10 mouse cellular contexts compared by ENCODE assay signal in the genomic region with DNA sequence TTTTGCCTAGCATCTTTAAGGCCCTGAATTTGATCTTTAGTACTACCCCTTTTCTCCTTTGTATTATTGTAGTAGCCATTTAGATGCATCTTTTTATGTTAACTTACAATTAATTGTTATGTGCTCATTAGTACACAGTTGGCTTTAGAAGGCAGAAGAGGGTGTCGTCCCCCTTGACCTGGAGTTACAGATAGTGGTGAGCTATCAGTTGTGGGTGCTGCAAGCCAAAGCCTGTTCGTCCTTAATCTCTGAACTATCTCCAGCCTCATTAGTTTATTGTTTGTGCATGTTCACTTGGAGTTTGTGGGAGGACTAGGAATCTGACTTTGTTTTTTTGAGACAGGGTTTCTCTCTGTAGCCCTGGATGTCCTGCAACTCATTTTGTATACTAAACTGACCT. TPM values are rescaled to one million over a fixed set of nuclear protein-coding genes. Genes with fewer than 3 reads are reported as not detected.
DNase-seq lines count a peak whose midpoint lies in the region; ATAC-seq and TF ChIP-seq lines count a peak whose summit lies in the region.
"Had no signal": no experiment of that assay in that cellular context is flagged by ENCODE, and none has a peak within 500 bp of the region (broad histone marks: within the 10 kb centered on the region; RNA-seq: fewer than 3 reads in every experiment).

No protein-coding gene starts in this region.

- H3K4me2 ChIP-seq in kidney, embryonic 15.5 days, result peak overlapping the region; percentile 68; the same call in 1 of the 2 replicates
- peak overlapping the region; percentile 94 for H3K4me2 ChIP-seq in forebrain, embryonic 13.5 days
- peak overlapping the region; percentile 84 for H3K4me2 ChIP-seq in limb, embryonic 12.5 days
- H3K4me2 ChIP-seq in midbrain, postnatal 0 days (ENCODE audit: low read depth, low read length, poor library complexity, severe bottlenecking), result peak overlapping the region; percentile 88

- no peak for ATAC-seq in kidney, embryonic 15.5 days (replicated peaks; ENCODE audit: low FRiP score)
- ATAC-seq in forebrain, embryonic 13.5 days, result no peak
- ATAC-seq in limb, embryonic 12.5 days (ENCODE audit: insufficient number of reproducible peaks, insufficient read depth, low FRiP score, low TSS enrichment, low read depth), result no peak
- no peak for ATAC-seq in midbrain, postnatal 0 days (ENCODE audit: low FRiP score)

- no peak overlapping the region for H3K4me3 ChIP-seq in kidney, embryonic 15.5 days (replicated peaks)
- H3K4me3 ChIP-seq in forebrain, embryonic 13.5 days, result peak overlapping the region; percentile 97
- no peak overlapping the region for H3K4me3 ChIP-seq in limb, embryonic 12.5 days (replicated peaks)
- no peak overlapping the region for H3K4me3 ChIP-seq in midbrain, postnatal 0 days (ENCODE audit: low read depth, low read length)

- H3K27me3 ChIP-seq in kidney, embryonic 15.5 days, result no peaks in the 10 kb centered on the region
- no peaks in the 10 kb centered on the region for H3K27me3 ChIP-seq in forebrain, embryonic 13.5 days
- no peaks in the 10 kb centered on the region for H3K27me3 ChIP-seq in limb, embryonic 12.5 days
- no peaks in the 10 kb centered on the region for H3K27me3 ChIP-seq in midbrain, postnatal 0 days (ENCODE audit: insufficient read depth, low read length)

- 68% methylated on average over 2 of the region's 2 CpGs for WGBS in kidney, embryonic 15.5 days
- WGBS in forebrain, embryonic 13.5 days, result 78% methylated on average over 2 of the region's 2 CpGs
- 91% methylated on average over 2 of the region's 2 CpGs for WGBS in limb, embryonic 12.5 days
- 76% methylated on average over 2 of the region's 2 CpGs for WGBS in midbrain, postnatal 0 days

- no peak for TF ChIP-seq CTCF in midbrain, postnatal 0 days (IDR thresholded peaks at IDR 0.05)

- no peak overlapping the region for H3K27ac ChIP-seq in kidney, embryonic 15.5 days
- H3K27ac ChIP-seq in forebrain, embryonic 13.5 days, result no peak overlapping the region
- no peak overlapping the region for H3K27ac ChIP-seq in limb, embryonic 12.5 days
- H3K27ac ChIP-seq in midbrain, postnatal 0 days (ENCODE audit: low read depth, low read length), result no peak overlapping the region

- H3K9ac ChIP-seq in kidney, embryonic 15.5 days, result no peak overlapping the region
- H3K9ac ChIP-seq in forebrain, embryonic 13.5 days, result no peak overlapping the region
- no peak overlapping the region for H3K9ac ChIP-seq in limb, embryonic 12.5 days (replicated peaks)
- no peak overlapping the region for H3K9ac ChIP-seq in midbrain, postnatal 0 days (replicated peaks; ENCODE audit: low read length, poor library complexity, severe bottlenecking)

- H3K36me3 ChIP-seq in kidney, embryonic 15.5 days, result peaks cover 55% of the 10 kb centered on the region
- peaks cover 38% of the 10 kb centered on the region for H3K36me3 ChIP-seq in forebrain, embryonic 13.5 days (ENCODE audit: poor library complexity, severe bottlenecking)
- H3K36me3 ChIP-seq in limb, embryonic 12.5 days, result peaks cover 61% of the 10 kb centered on the region
- H3K36me3 ChIP-seq in midbrain, postnatal 0 days (ENCODE audit: insufficient read depth, low read length), result peaks cover 15% of the 10 kb centered on the region

- no peak for DNase-seq in kidney, adult 11 months
- no peak for DNase-seq in midbrain, postnatal 0 days (ENCODE audit: low spot score)
- no peak for DNase-seq in spleen, adult 18-20 months
- DNase-seq in frontal cortex, postnatal 25 days (ENCODE audit: low spot score in 2 of 2), result no peak
- DNase-seq in left cerebral cortex, adult 8-10 months (ENCODE audit: low spot score in 2 of 2), result no peak
- DNase-seq: embryo, embryonic 11 days; thymus, postnatal 14 days had no signal

- H3K4me1 ChIP-seq in kidney, embryonic 15.5 days, result peaks cover 28% of the 10 kb centered on the region
- H3K4me1 ChIP-seq in forebrain, embryonic 13.5 days, result peaks cover 43% of the 10 kb centered on the region
- peaks cover 24% of the 10 kb centered on the region for H3K4me1 ChIP-seq in limb, embryonic 12.5 days (replicated peaks)
- peaks cover 14% of the 10 kb centered on the region for H3K4me1 ChIP-seq in midbrain, postnatal 0 days (ENCODE audit: insufficient read depth, low read length)

- H3K9me3 ChIP-seq in kidney, embryonic 15.5 days (replicated peaks), result no peaks in the 10 kb centered on the region
- no peaks in the 10 kb centered on the region for H3K9me3 ChIP-seq in forebrain, embryonic 13.5 days (replicated peaks)
- no peaks in the 10 kb centered on the region for H3K9me3 ChIP-seq in limb, embryonic 12.5 days
- H3K9me3 ChIP-seq in midbrain, postnatal 0 days (ENCODE audit: low read length), result no peaks in the 10 kb centered on the region

RNA-seq across cellular contexts. Expression of a gene that starts 3.7 kb away (rescaled TPM):
- 243 and 252 TPM in 2 replicates for polyA plus RNA-seq in kidney, embryonic 15.5 days (2015; fragmentation: Nextera tagmentation; extraction: Ambion mirVana)
- 266 and 272 TPM in 2 replicates for polyA plus RNA-seq in forebrain, embryonic 13.5 days (2015; fragmentation: Nextera tagmentation; extraction: Ambion mirVana)
- polyA plus RNA-seq in limb, embryonic 12.5 days (2016; fragmentation: Nextera tagmentation; extraction: Ambion mirVana), result 287 and 289 TPM in 2 replicates
- total RNA-seq in midbrain, postnatal 0 days (2014; rRNA removed), result 243 and 245 TPM in 2 replicates
- 131 and 147 TPM in 2 replicates for polyA plus RNA-seq in midbrain, postnatal 0 days (2015; fragmentation: Nextera tagmentation; extraction: Ambion mirVana)
- 100 to 1,000 TPM; 100 to 117 (median 107) TPM for total RNA-seq in left cerebral cortex, adult 8-10 months (2022)

RNA-seq across cellular contexts. Expression of a gene that starts 9.0 kb away (rescaled TPM):
- polyA plus RNA-seq in kidney, embryonic 15.5 days (2015; fragmentation: Nextera tagmentation; extraction: Ambion mirVana), result 20.7 and 21.2 TPM in 2 replicates
- polyA plus RNA-seq in forebrain, embryonic 13.5 days (2015; fragmentation: Nextera tagmentation; extraction: Ambion mirVana), result 30.3 and 32.3 TPM in 2 replicates
- polyA plus RNA-seq in limb, embryonic 12.5 days (2016; fragmentation: Nextera tagmentation; extraction: Ambion mirVana), result 26.0 and 29.9 TPM in 2 replicates
- total RNA-seq in midbrain, postnatal 0 days (2014; rRNA removed), result 25.2 and 32.4 TPM in 2 replicates
- 37.4 and 50.6 TPM in 2 replicates for polyA plus RNA-seq in midbrain, postnatal 0 days (2015; fragmentation: Nextera tagmentation; extraction: Ambion mirVana)
- total RNA-seq in left cerebral cortex, adult 8-10 months (2022), result 10 to 100 TPM; 49.0 to 55.7 (median 53.1) TPM

RNA-seq across cellular contexts. Expression of a gene that starts 41.6 kb away (rescaled TPM):
- polyA plus RNA-seq in kidney, embryonic 15.5 days (2015; fragmentation: Nextera tagmentation; extraction: Ambion mirVana), result 306 and 318 TPM in 2 replicates
- 370 and 373 TPM in 2 replicates for polyA plus RNA-seq in forebrain, embryonic 13.5 days (2015; fragmentation: Nextera tagmentation; extraction: Ambion mirVana)
- polyA plus RNA-seq in limb, embryonic 12.5 days (2016; fragmentation: Nextera tagmentation; extraction: Ambion mirVana), result 313 and 325 TPM in 2 replicates
- total RNA-seq in midbrain, postnatal 0 days (2014; rRNA removed), result 24.6 and 44.5 TPM in 2 replicates
- polyA plus RNA-seq in midbrain, postnatal 0 days (2015; fragmentation: Nextera tagmentation; extraction: Ambion mirVana), result 259 and 278 TPM in 2 replicates
- 100 to 1,000 TPM in 1 of 4 experiments, 10 to 100 TPM in 3; 93.9 to 105 (median 97.8) TPM for total RNA-seq in left cerebral cortex, adult 8-10 months (2022)
